Mouse (Mus musculus): ENCODE data around the gene Phtf1. TPM values are rescaled to one million over a fixed set of nuclear protein-coding genes. Genes with fewer than 3 reads are reported as not detected.

Phtf1 gene
- polyA plus RNA-seq (2012; fragmentation: generic; extraction: Trizol): 10 to 100 TPM in 1 of 2 experiments, 1 to 10 TPM in 1; 1.7 to 15.4 TPM

DNA sequence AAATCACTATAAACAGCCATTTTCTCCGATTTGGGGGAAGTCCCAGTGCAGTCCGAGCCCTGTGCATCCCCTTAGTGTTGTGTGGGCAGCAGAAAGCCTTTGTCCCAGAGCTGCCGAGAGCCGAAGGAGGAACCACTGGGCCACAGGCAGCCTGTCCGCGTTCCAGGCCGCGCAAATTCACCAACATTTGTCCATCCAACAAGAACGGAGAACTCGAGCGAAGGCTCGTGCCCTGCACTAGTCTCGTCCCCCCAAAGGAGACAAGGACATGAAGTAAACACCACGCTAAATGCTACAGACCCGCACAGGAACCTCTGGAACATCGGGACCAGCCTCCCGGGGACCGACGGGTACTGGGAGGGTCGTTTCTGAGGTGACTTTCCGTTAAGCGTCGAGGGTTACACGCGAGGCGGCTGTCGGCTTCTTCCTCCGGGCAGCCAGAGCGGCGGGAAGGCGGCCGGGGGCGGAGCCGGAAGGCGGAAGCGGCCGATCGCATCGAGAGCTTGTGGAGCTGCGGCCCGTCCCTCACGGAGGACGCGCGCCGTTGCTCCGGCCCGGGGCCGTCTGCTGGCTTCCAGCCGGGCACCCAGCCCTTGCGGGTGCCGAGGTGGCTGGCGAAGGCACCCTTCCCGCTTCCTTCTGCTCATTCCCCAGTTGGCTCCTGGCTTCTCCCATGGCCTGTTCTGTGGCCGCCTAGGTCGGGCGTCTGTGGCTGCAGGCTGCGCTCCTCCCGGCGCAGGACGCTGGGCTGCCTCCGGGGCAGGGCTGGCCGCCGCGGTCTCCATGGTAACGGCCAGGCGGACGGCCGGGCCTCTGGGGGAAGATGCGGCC lies at the start of gene Phtf1:
Gene Phtf1 (plus strand): TSS at position 250 of the 831 bp plus-strand sequence.

Other genes with a start within 250 kb of the Phtf1 start
- 10 to 100 TPM in 1 of 2 experiments, 1 to 10 TPM in 1; 4.1 to 29.3 TPM for gene Olfml3, start 230.1 kb upstream of the Phtf1 start, polyA plus RNA-seq (2012; fragmentation: generic; extraction: Trizol)
- gene Gm10964, start 228.7 kb upstream of the Phtf1 start, polyA plus RNA-seq (2012; fragmentation: generic; extraction: Trizol): not detected
- 1 to 10 TPM in 1 of 2 experiments, under 1 TPM in 1; 0.92 to 8.0 TPM for gene Hipk1, start 176.5 kb upstream of the Phtf1 start, polyA plus RNA-seq (2012; fragmentation: generic; extraction: Trizol)
- 1 to 10 TPM; 2.3 to 3.0 TPM for gene Dclre1b, start 158.7 kb upstream of the Phtf1 start, polyA plus RNA-seq (2012; fragmentation: generic; extraction: Trizol)
- gene Ap4b1, start 158.6 kb upstream of the Phtf1 start, polyA plus RNA-seq (2012; fragmentation: generic; extraction: Trizol): 10 to 100 TPM in 1 of 2 experiments, 1 to 10 TPM in 1; 1.3 to 10.8 TPM
- gene Gm43064, start 158.5 kb upstream of the Phtf1 start, polyA plus RNA-seq (2012; fragmentation: generic; extraction: Trizol): under 1 TPM; 0.01 to 0.15 TPM
- under 1 TPM; 0.25 to 0.36 TPM for gene Bcl2l15, start 135.5 kb upstream of the Phtf1 start, polyA plus RNA-seq (2012; fragmentation: generic; extraction: Trizol)
- under 1 TPM; 0.09 to 0.41 TPM for gene Ptpn22, start 108.3 kb upstream of the Phtf1 start, polyA plus RNA-seq (2012; fragmentation: generic; extraction: Trizol)
- gene Rsbn1, start 54.0 kb upstream of the Phtf1 start, polyA plus RNA-seq (2012; fragmentation: generic; extraction: Trizol): 1 to 10 TPM in 1 of 2 experiments, under 1 TPM in 1; 0.54 to 1.3 TPM

All from C3H10T1/2 (cell line).